Mouse (Mus musculus) kidney, embryonic 14.5 days (tissue): Measurements from ENCODE around the gene Sdr42e1. TPM values are rescaled to one million over a fixed set of nuclear protein-coding genes. Genes with fewer than 3 reads are reported as not detected.

Experiments used
- polyA plus RNA-seq: library from polyadenylated mRNA; unstranded; fragments of >200 nt; fragmentation: Nextera tagmentation; extraction: Ambion mirVana; gene quantifications from 2 replicates; pipeline ENCODE4 v1.2.1, GENCODE M21; 2014

The Sdr42e1 gene
- polyA plus RNA-seq, 1 experiment from 2014 or later = 2.1 TPM

Other genes with a start within 250 kb of the Sdr42e1 start
- 2.6 and 5.0 TPM in 2 replicates for gene Plcg2, start 175.4 kb downstream of the Sdr42e1 start, polyA plus RNA-seq
- gene Hsd17b2, start 28.2 kb upstream of the Sdr42e1 start, polyA plus RNA-seq = 0.34 TPM in 1 of 2 replicates, not detected in the other
- gene Mphosph6, start 128.3 kb upstream of the Sdr42e1 start, polyA plus RNA-seq = 70.6 and 90.1 TPM in 2 replicates